Mouse (Mus musculus): Measurements from ENCODE around the gene 2210016L21Rik.

- TF ChIP-seq CTCF (conservative IDR thresholded peaks at IDR 0.05; ENCODE audit: low read length) (no peak), NANOG (IDR thresholded peaks at IDR 0.05; ENCODE audit: borderline replicate concordance, low read length) (no peak), POU5F1 (IDR thresholded peaks at IDR 0.05; ENCODE audit: borderline replicate concordance, low read length) (no peak)
Observed at GRCm38 (mm10) chr5:114996447-114996846, 54.5 kb downstream of the 2210016L21Rik start.

Data from E14TG2a.4 (cell line).